Mouse (Mus musculus): ENCODE measurements around the gene Myo5c. TPM values are rescaled to one million over a fixed set of nuclear protein-coding genes. Genes with fewer than 3 reads are reported as not detected.

The Myo5c gene
- total RNA-seq, 2 experiments from 2014 or later: 7.0 to 7.2 TPM

DNA sequence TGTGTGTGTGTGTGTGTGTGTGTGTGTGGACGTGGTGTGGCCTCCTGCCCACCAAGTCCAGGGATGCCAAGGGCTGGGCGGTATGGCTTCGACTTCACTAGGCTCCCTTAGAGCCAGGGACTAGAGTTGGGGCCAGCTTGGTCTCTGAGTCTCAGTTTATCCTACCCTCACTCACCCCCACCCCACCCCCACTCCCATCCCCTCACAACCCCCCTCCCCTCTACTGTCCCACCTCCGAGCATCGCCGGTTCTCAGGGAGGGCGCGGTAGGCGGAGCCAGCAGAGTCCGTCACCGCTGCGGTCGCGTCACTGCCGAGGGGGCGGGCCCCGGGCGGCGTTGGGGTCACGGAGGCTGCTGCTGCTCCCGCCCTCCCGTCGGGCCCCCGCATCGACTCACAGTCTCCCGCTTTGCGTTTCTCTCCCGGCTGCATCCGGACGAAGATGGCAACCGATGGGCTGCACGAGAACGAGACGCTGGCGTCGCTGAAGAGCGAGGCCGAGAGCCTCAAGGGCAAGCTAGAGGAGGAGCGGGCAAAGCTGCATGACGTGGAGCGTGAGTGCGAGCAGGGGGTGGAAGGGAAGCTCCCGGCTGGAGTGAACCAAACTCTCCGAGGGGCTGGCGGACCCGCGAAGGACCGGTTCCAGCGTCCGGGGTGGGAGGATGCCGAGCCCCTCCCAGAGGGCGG, 82.2 kb downstream of the Myo5c start:
- peak; percentile 89 to 91 for DNase-seq (ENCODE audit: extremely low spot score in 1 of 2, low spot score in 2 of 2)
- intact Hi-C loops (cut with DNase I): loop anchor here (1.0 kb wide), 2 partner anchors 95 to 127 kb away; partner anchors contain the start of gene Leo1
- peak overlapping the region; percentile 91 for H3K27ac ChIP-seq
- peak overlapping the region; percentile 78 for H3K4me3 ChIP-seq
- no peak; the same call in 1 of the 2 replicates for TF ChIP-seq CTCF (IDR thresholded peaks at IDR 0.05)

DNA sequence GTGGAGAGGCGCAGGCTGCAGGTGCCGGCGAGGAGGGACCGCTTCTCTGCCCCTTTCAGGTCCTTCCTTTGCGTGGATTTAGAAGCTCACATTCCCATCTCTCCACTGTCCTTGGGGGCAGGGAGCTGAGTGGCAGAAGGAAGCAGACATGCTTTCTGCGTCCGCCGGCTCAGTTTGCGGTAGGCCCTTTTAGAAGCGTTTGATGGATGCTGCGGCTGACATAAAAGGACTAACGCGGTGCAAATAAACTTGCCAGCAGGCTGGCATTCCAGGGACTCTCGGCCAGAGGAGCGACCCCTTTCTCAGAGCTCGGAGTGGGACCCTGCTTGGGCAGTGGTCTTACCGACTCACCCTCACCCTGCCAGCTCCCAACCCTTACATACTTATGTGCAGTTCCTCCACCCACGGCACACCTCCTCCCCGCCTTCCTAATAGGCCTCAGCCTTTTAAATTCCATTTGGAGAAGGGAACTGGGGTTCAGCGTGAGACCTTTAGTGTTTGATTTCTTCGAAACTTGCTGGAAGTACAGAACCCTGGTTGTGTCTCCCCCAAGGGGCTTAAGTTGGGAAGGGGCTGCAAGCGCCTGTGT, 82.8 kb downstream of the Myo5c start:
- no peak for DNase-seq (ENCODE audit: extremely low spot score in 1 of 2, low spot score in 2 of 2)
- Histone ChIP-seq H3K27ac (peak overlapping the region; percentile 91), H3K4me3 (peak overlapping the region; percentile 78)
- intact Hi-C loops (cut with DNase I): loop anchor here (1.0 kb wide), 2 partner anchors 95 to 127 kb away; partner anchors contain the start of gene Leo1
- TF ChIP-seq CTCF (IDR thresholded peaks at IDR 0.05): no peak; the same call in 1 of the 2 replicates

DNA sequence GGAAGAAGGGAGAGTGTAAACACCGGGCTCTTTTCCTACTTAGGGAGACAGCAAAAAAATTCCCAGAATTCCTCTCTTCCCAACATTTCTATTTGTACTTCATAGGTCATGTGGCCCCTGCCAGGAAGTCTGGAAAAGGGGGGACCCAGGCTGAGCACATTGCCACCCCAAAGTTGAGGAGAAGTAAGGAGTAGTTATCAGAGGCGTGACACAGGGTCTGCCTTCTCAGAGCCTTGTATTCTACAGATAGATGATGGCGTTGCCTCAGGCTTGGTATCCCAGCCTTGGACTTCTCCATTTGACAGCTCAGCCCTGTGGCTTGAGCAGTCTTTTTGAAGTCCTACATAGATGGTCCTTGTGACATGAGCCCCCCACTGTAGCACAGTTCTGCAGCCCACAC, 83.4 kb downstream of the Myo5c start:
- DNase-seq (ENCODE audit: extremely low spot score in 1 of 2, low spot score in 2 of 2): no peak
- Histone ChIP-seq H3K4me3 (peak overlapping the region; percentile 78), H3K27ac (peak overlapping the region; percentile 91)
- intact Hi-C loops (cut with DNase I): no loop called here
- no peak for TF ChIP-seq CTCF (IDR thresholded peaks at IDR 0.05)

DNA sequence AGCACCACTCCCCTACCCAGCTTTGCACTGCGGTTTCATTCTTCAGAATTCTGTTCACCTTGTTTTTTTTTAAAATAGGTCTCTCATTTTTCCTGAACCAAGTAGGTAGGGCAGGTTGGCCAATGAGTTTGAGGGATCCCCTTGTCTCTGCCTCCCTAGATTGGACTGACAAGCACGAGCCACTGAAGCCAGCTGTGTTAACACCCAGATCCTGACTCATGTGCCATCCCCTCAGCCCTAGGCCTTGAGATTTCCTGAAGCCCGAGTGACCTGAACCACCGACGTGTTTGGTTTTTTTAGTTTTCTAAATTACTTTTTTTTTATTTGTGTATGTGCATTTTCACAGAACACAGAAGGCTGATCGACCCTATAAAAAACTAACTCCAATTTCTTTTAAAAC, 85.0 kb downstream of the Myo5c start:
- intact Hi-C loops (cut with DNase I): no loop called here
- TF ChIP-seq CTCF (IDR thresholded peaks at IDR 0.05): no peak
- Histone ChIP-seq H3K27ac (no peak overlapping the region), H3K4me3 (no peak overlapping the region)
- DNase-seq (ENCODE audit: extremely low spot score in 1 of 2, low spot score in 2 of 2): no peak

DNA sequence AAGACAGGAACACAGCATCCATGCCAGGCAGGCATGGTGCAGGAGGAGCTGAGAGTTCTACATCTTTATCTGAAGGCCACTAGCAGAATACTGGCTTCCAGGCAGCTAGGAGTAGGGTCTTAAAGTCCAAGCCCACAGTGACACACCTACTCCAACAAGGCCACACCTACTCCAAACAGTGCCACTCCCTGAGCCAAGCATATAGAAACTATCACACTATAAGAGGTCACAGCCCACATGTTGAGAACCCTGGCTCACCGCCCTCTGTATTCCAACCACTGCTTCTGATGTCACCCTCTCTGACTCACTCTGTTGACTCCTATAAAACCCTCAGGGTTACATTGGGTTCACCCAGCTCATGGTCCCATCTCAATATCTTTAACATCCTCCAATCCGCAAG, 86.4 kb downstream of the Myo5c start:
- H3K27ac ChIP-seq: no peak overlapping the region
- intact Hi-C loops (cut with DNase I): no loop called here

DNA sequence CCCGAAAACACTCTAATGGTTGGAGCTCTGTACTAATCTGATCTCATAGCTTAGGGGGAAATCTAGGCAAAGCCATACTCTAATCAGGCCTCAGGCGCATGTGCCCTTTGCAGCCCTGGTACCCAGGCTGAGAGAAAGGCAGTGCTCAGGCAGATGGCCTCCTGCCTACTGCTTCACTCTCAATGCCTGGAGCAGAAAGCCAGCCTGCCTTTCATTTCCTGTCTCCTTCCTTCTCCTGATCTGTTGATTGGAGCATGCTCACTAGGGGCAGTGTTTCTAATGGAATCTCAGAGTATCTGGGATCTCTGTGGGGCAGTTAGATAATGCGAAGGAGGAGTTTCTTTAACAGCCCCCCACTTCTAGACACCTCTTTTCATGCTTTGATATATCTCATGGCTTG, 87.5 kb downstream of the Myo5c start:
- peak overlapping the region; percentile 24 for H3K27ac ChIP-seq
- peak; percentile 17 for TF ChIP-seq CTCF (IDR thresholded peaks at IDR 0.05)
- DNase-seq (ENCODE audit: extremely low spot score in 1 of 2, low spot score in 2 of 2): no peak
- H3K4me3 ChIP-seq: no peak overlapping the region
- intact Hi-C loops (cut with DNase I): no loop called here

More for the DNA sequence above, 86.4 kb downstream of the Myo5c start:
- H3K4me3 ChIP-seq: no peak overlapping the region
- no peak for DNase-seq (ENCODE audit: extremely low spot score in 1 of 2, low spot score in 2 of 2)
- TF ChIP-seq CTCF (IDR thresholded peaks at IDR 0.05): no peak

DNA sequence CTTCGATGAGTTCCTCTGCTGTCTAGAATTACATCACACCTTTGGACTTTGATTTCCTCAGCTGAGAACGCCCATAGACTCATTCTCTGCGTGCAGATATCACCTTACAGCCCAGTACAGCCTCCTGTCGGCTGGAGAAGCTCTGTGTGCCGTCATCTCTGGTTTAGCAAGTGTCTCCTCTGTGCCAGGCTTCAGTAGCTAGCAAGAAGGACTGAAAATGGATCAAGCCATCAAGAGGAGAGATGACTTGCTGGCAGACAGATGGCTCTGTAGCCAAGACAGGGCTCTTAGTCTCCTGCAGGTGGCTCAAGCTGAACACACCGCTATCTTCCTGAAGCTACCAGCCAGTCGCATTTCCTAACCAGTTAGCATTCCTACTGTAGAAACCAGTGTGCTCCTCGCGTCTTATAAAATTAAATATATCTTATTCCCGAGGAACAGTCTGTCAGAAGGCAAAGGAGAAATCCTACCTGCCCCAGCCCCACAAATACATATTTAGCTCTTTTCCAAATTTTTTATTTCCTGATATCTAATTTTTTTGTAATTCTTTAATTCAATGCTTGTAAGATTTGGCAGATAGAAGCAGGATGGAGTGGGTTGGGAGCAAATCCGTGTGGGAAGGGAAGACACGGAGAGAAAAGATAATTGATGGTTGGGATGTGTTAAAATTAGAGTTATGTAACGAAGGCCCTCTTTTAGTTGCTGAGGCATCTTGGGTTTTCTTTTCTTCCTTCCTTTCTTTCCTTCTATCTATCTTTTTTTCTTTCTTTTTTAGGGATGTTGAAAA, 90.5 kb downstream of the Myo5c start:
- TF ChIP-seq CTCF (IDR thresholded peaks at IDR 0.05): no peak; the same call in none of the 2 replicates
- no peak for DNase-seq (ENCODE audit: extremely low spot score in 1 of 2, low spot score in 2 of 2)
- no peak overlapping the region for H3K4me3 ChIP-seq

DNA sequence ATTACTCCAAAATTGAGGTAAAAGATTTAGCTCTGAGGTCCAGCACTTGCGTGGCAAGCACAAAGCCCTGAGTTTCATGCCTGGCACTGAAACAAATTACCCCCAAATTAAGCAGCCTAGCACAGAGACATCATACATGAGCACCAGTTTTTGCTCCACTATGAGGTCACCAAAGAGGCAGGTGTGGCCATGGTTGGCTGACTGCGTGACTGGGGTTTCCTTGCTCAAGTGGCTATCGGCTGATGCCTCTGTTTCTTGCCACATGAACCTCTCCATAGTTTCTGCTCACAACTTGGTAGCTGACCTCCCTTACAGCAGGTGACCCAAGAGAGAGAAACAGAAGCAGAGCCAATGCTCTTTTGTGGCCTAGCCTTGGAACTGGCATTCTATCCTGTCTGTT, 96.2 kb downstream of the Myo5c start:
- Histone ChIP-seq H3K4me3 (no peak overlapping the region), H3K27ac (no peak overlapping the region)
- no peak for DNase-seq (ENCODE audit: extremely low spot score in 1 of 2, low spot score in 2 of 2)
- intact Hi-C loops (cut with DNase I): no loop called here
- no peak for TF ChIP-seq CTCF (IDR thresholded peaks at IDR 0.05)

More for the DNA sequence above, 90.5 kb downstream of the Myo5c start:
- intact Hi-C loops (cut with DNase I): no loop called here
- peak overlapping the region; percentile 82 for H3K27ac ChIP-seq

DNA sequence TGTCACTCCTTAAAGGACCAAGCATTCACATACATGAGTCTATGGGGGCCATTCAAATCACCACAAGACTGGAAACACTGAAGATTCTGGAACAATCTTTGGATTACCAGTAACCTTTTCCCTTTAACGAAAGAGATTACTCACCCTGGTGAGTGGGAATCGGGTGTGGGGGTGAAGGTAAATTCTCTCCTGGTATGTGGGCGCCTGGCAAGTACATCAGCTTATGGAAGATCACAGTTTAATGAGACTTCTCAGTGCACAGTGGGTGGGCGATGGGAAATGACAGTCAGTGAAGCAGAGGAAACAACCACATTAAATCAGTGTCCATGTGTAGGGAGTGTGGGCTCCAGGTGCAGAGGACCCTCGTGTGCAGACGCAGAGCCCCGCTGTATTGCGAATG, 99.0 kb downstream of the Myo5c start:
- intact Hi-C loops (cut with DNase I): no loop called here
- peak; percentile 54 to 57 for DNase-seq (ENCODE audit: extremely low spot score in 1 of 2, low spot score in 2 of 2)
- H3K4me3 ChIP-seq: no peak overlapping the region
- peak overlapping the region; percentile 51; the same call in 1 of the 2 replicates for H3K27ac ChIP-seq
- TF ChIP-seq CTCF (IDR thresholded peaks at IDR 0.05): no peak

DNA sequence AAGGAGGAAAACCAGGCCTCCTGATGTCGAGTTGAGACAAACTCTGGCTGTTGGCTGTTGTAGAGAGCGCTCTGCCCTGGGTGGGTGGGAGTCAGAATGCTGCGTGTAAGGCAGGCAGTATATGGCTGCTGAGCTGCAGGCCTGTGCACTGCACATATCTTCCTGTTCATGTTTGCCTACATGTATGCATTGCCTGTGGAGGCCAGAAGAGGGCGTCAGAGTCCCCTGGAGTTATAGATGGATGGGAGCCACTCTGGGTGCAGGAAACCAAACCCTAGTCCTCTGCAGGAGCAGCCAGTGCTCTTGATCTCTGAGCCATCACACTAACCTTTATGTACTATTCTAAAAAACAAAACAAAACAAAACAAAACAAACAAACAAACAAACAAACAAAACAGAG, 102.6 kb downstream of the Myo5c start:
- intact Hi-C loops (cut with DNase I): no loop called here
- Histone ChIP-seq H3K27ac (no peak overlapping the region), H3K4me3 (no peak overlapping the region)
- DNase-seq (ENCODE audit: extremely low spot score in 1 of 2, low spot score in 2 of 2): no peak
- peak; percentile 16 for TF ChIP-seq CTCF (IDR thresholded peaks at IDR 0.05)

DNA sequence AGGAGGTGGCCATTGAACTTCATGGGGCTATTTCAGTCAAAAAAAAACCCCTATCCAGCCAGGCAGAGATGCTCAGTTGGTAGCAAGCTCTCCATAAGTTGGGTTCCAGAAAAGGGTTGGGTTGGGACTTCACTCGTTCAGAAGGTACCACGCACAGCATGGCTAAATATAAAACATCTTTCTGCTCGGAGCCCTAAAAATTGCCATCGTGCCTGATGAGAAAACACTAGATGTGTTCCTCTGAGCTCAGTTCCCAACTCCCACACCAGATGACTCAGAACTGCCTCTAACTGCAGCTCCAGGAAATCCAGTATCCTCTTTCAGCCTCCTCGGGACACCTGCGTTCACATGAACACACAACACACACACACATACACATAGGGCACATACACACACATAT, 106.2 kb downstream of the Myo5c start:
- Histone ChIP-seq H3K4me3 (no peak overlapping the region), H3K27ac (no peak overlapping the region)
- no peak for TF ChIP-seq CTCF (IDR thresholded peaks at IDR 0.05)
- peak; percentile 60 to 70 for DNase-seq (ENCODE audit: extremely low spot score in 1 of 2, low spot score in 2 of 2)
- intact Hi-C loops (cut with DNase I): no loop called here

DNA sequence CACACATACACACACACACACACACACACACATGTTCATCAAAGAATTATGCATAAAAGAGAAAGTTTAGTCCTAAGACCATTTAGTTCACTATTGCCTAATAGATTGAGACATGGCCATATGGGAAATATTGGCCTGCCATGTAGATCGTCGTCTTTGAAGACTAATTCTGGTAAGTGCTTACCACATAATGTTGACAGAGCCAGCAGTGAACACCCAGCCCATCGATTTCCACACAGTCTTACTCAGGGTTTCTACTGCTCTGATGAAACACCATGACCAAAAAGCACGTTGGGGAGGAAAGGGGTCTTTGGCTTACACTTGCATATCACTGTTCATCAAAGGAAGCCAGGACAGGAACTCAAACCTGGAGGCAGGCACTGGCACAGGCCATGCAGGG, 110.6 kb downstream of the Myo5c start:
- intact Hi-C loops (cut with DNase I): no loop called here
- TF ChIP-seq CTCF (IDR thresholded peaks at IDR 0.05): no peak
- no peak for DNase-seq (ENCODE audit: extremely low spot score in 1 of 2, low spot score in 2 of 2)
- no peak overlapping the region for H3K27ac ChIP-seq
- no peak overlapping the region for H3K4me3 ChIP-seq
